Mouse (Mus musculus): Measurements from ENCODE around the gene Marf1. TPM values are rescaled to one million over a fixed set of nuclear protein-coding genes. Genes with fewer than 3 reads are reported as not detected.
A peak's percentile ranks its signal among the peaks of the same experiment; 100 is the strongest.

The Marf1 gene
- total and polyA plus RNA-seq, 3 experiments: 19.9 to 28.1 (median 26.7) TPM

DNA sequence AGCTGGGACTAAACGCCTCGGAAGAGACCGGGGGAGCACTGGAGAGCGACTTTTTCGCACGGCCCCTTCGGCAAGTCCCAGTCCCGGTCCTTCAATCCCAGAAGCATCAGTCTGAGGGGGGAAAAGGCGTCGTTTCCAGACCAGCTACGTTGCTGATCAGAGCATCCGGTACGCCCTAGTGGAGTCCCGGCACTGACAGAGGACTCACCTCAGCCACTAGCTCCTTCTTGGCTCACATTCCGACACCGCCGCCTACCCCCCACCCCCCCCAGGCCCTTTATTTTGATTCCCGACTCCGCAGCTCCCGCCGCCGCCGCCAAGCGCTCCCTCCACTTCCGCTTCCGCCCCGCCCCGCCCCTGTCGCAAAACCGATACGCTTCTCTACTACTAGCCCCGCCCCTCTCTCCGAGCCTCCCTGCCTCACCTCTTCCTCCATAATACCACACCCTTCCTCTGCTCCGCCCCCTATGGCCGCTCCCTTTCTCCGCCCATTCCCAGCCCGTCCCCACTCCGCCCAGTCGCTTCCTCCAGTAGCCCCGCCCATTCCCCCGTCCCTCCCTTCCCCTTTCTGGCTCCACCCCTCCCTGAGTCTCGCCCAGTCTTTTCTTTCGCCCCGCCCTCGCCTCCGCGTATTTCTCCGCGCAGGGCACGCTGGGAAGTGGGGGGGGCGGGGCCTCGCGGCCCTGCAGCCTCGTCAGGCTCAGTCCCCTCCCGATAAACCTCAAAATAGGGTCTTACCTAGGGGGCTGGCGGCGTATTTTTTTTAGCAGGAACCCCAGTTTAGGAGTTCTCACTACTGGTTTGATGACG lies 4.0 kb downstream of the Marf1 start:
- H3K36me3 ChIP-seq (replicated peaks in 1 of 2; ENCODE audit: control insufficient read depth in 1 of 2, insufficient read depth in 1 of 2, low read length in 1 of 2): peaks cover 7 to 23% of the 10 kb centered on the region in 2 experiments
- dilution Hi-C loops (cut with MboI; ENCODE audit: extremely low pct_ligation_motif_present, extremely low pct_unique_long_range_greater_than_20kb, low sequenced_read_pairs): no loop called here
- H3K27ac ChIP-seq (ENCODE audit: insufficient read depth, low read depth): peak overlapping the region; percentile 78
- peaks cover 48% of the 10 kb centered on the region for H3K79me2 ChIP-seq (replicated peaks; ENCODE audit: control insufficient read depth, extremely low read depth, insufficient read depth, poor library complexity, severe bottlenecking)
- no peaks in the 10 kb centered on the region for H3K27me3 ChIP-seq (replicated peaks)
- no peaks in the 10 kb centered on the region for H3K9me3 ChIP-seq (replicated peaks; ENCODE audit: low read length)
- peaks cover 11 to 48% of the 10 kb centered on the region in 2 experiments for H3K4me1 ChIP-seq (ENCODE audit: control insufficient read depth in 1 of 2, insufficient read depth in 2 of 2)
- peak overlapping the region; percentile 95 for H3K4me2 ChIP-seq (ENCODE audit: insufficient read depth, low read depth, poor library complexity, severe bottlenecking)
- TF ChIP-seq ZMIZ1 (IDR thresholded peaks at IDR 0.05; ENCODE audit: low read depth, low read length) (peak; percentile 97), NRF1 (IDR thresholded peaks at IDR 0.05; ENCODE audit: low read depth, low read length) (peak; percentile 64), JUN (IDR thresholded peaks at IDR 0.05; ENCODE audit: insufficient read depth, low read depth, low read length) (no peak), EP300 (IDR thresholded peaks at IDR 0.05; ENCODE audit: low read length) (no peak), JUND (conservative IDR thresholded peaks at IDR 0.05; ENCODE audit: low read depth, low read length) (no peak), USF1 (IDR thresholded peaks at IDR 0.05; ENCODE audit: low read depth, low read length) (no peak), MAZ (IDR thresholded peaks at IDR 0.05; ENCODE audit: low read depth, low read length) (peak; percentile 95), RCOR1 (conservative IDR thresholded peaks at IDR 0.05; ENCODE audit: low read depth, low read length) (no peak), ZNF384 (IDR thresholded peaks at IDR 0.05; ENCODE audit: low read depth, low read length) (no peak), MXI1 (IDR thresholded peaks at IDR 0.05; ENCODE audit: low read depth, low read length) (peak; percentile 77), USF2 (conservative IDR thresholded peaks at IDR 0.05; ENCODE audit: low read depth, low read length) (no peak), MAX (IDR thresholded peaks at IDR 0.05; ENCODE audit: low read length) (no peak), SIN3A (IDR thresholded peaks at IDR 0.05; ENCODE audit: low read length) (peak; percentile 69; the same call in 1 of the 2 replicates), ELF1 (IDR thresholded peaks at IDR 0.05; ENCODE audit: low read depth, low read length) (peak; percentile 88), RAD21 (IDR thresholded peaks at IDR 0.05; ENCODE audit: low read depth, low read length) (no peak), MEF2A (IDR thresholded peaks at IDR 0.05; ENCODE audit: borderline replicate concordance, low read depth, low read length) (peak; percentile 26; the same call in 1 of the 2 replicates), ZKSCAN1 (IDR thresholded peaks at IDR 0.05; ENCODE audit: borderline replicate concordance, low read depth, low read length) (no peak), BHLHE40 (IDR thresholded peaks at IDR 0.05; ENCODE audit: low read depth, low read length) (no peak), POLR2AphosphoS2 (IDR thresholded peaks at IDR 0.05; ENCODE audit: low read depth, low read length) (peak; percentile 97), KAT2A (IDR thresholded peaks at IDR 0.05; ENCODE audit: insufficient replicate concordance, low read length) (peak; percentile 75; the same call in 1 of the 2 replicates), NELFE (IDR thresholded peaks at IDR 0.05; ENCODE audit: low read depth, low read length) (peak; percentile 98), ZC3H11A (IDR thresholded peaks at IDR 0.05; ENCODE audit: low read depth, low read length) (no peak), ETS1 (conservative IDR thresholded peaks at IDR 0.05; ENCODE audit: low read depth, low read length) (no peak), MAFK (IDR thresholded peaks at IDR 0.05; ENCODE audit: insufficient replicate concordance, low read length) (no peak), GABPA (IDR thresholded peaks at IDR 0.05; ENCODE audit: insufficient replicate concordance, low read depth, low read length) (no peak; the same call in 1 of the 2 replicates), CTCF (conservative IDR thresholded peaks at IDR 0.05 in 1 of 2, IDR thresholded peaks at IDR 0.05 in 1 of 2; ENCODE audit: low read depth in 2 of 2, low read length in 2 of 2) (no peak), MYC (IDR thresholded peaks at IDR 0.05; ENCODE audit: low read depth, low read length) (no peak), CHD1 (IDR thresholded peaks at IDR 0.05; ENCODE audit: low read depth, low read length) (0 out of 2 replicates have a peak, but pooled peaks have one; percentile 16), TCF12 (IDR thresholded peaks at IDR 0.05; ENCODE audit: low read depth, low read length) (peak; percentile 95), E2F4 (IDR thresholded peaks at IDR 0.05; ENCODE audit: insufficient replicate concordance, low read depth, low read length) (no peak), HCFC1 (IDR thresholded peaks at IDR 0.05; ENCODE audit: low read depth, low read length) (peak; percentile 82), SMC3 (IDR thresholded peaks at IDR 0.05; ENCODE audit: low read depth, low read length) (no peak), IRF4 (IDR thresholded peaks at IDR 0.05; ENCODE audit: low read depth, low read length) (peak; percentile 69; the same call in 1 of the 2 replicates), CHD2 (IDR thresholded peaks at IDR 0.05; ENCODE audit: low read length) (0 out of 2 replicates have a peak, but pooled peaks have one; percentile 42), PAX5 (IDR thresholded peaks at IDR 0.05; ENCODE audit: low read length) (no peak), TBP (conservative IDR thresholded peaks at IDR 0.05; ENCODE audit: low read depth, low read length) (peak; percentile 69; the same call in 1 of the 2 replicates), UBTF (IDR thresholded peaks at IDR 0.05; ENCODE audit: low read depth, low read length) (no peak), POLR2A (IDR thresholded peaks at IDR 0.05; ENCODE audit: low read depth, low read length) (peak; percentile 98)
- peak overlapping the region; percentile 100 for H3K9ac ChIP-seq (ENCODE audit: insufficient read depth, low read depth)
- in situ Hi-C loops (cut with MboI; ENCODE audit: low pct_ligation_motif_present, low pct_unique_long_range_greater_than_20kb, low sequenced_read_pairs): no loop called here
- peak; percentile 100 for DNase-seq (ENCODE audit: extremely low read depth)
- H3K4me3 ChIP-seq (replicated peaks in 1 of 3; ENCODE audit: low read depth in 2 of 3, low read length in 2 of 3, poor library complexity in 1 of 3): peak overlapping the region; percentile 83 to 98 (median 87)
